Mouse (Mus musculus) heart, postnatal 10 days (tissue): ENCODE results near the gene Ttll8. TPM values are rescaled to one million over a fixed set of nuclear protein-coding genes. Genes with fewer than 3 reads are reported as not detected.

Source experiments
- DNase-seq, 2 experiments: peaks; one replicate each; pipeline ENCODE4 v3.0.0; 2021
- intact Hi-C: fragments of 180-260 bp; cut with DNase I; formaldehyde crosslinking; loops from one replicate; pipeline ENCODE4 v1.15.1; 2025
- total RNA-seq, 2 experiments: library from RNA; stranded (reverse); gene quantifications; 2 replicates each; pipeline ENCODE4 v1.2.3; 2021

Ttll8 gene
- total RNA-seq, 2 experiments from 2014 or later, result not detected

- intact Hi-C loops, result loop anchor here (1.0 kb wide), 1 partner anchor 24 kb away; no protein-coding TSS in a partner anchor
Observed at GRCm38 (mm10) chr15:88862881-88863694, 91.1 kb downstream of the Ttll8 start.

GRCm38 (mm10) chr15:88861772-88862622 is 92.2 kb downstream of the Ttll8 start, which contains the start of gene Pim3:
Gene Pim3, plus strand, starts transcription at chr15:88862186.
- peak; percentile 97 to 98 for DNase-seq
- intact Hi-C loops, result loop anchor here (1.0 kb wide), 2 partner anchors 10 to 23 kb away; no protein-coding TSS in a partner anchor

More at GRCm38 (mm10) chr15:88862881-88863694, 91.1 kb downstream of the Ttll8 start:
- peak; percentile 72 to 73 for DNase-seq

GRCm38 (mm10) chr15:88860781-88861180 is 93.4 kb downstream of the Ttll8 start:
- DNase-seq, result no peak
- intact Hi-C loops, result loop anchor here (1.0 kb wide), 1 partner anchor 8 kb away; no protein-coding TSS in a partner anchor

GRCm38 (mm10) chr15:88859206-88859970 is 94.8 kb downstream of the Ttll8 start:
- intact Hi-C loops, result no loop called here
- DNase-seq, result no peak

- intact Hi-C loops, result no loop called here
- no peak for DNase-seq
Observed at GRCm38 (mm10) chr15:88858707-88859106, 95.5 kb downstream of the Ttll8 start.

GRCm38 (mm10) chr15:88858141-88858541 is 96.1 kb downstream of the Ttll8 start:
- DNase-seq, result peak; percentile 59 to 65
- intact Hi-C loops, result no loop called here

- intact Hi-C loops, result no loop called here
Observed at GRCm38 (mm10) chr15:88857361-88857760, 96.9 kb downstream of the Ttll8 start.

GRCm38 (mm10) chr15:88856613-88857012 is 97.6 kb downstream of the Ttll8 start:
- DNase-seq, result no peak
- intact Hi-C loops, result no loop called here

More at GRCm38 (mm10) chr15:88857361-88857760, 96.9 kb downstream of the Ttll8 start:
- no peak for DNase-seq

GRCm38 (mm10) chr15:88855896-88856417 is 98.3 kb downstream of the Ttll8 start:
- intact Hi-C loops, result no loop called here
- no peak for DNase-seq

GRCm38 (mm10) chr15:88854969-88855830 is 99.0 kb downstream of the Ttll8 start:
- DNase-seq, result no peak
- intact Hi-C loops, result no loop called here

GRCm38 (mm10) chr15:88854119-88854968 is 99.9 kb downstream of the Ttll8 start:
- no peak for DNase-seq
- intact Hi-C loops, result no loop called here

- DNase-seq, result no peak
- intact Hi-C loops, result no loop called here
Observed at GRCm38 (mm10) chr15:88853106-88853505, 101.1 kb downstream of the Ttll8 start.

GRCm38 (mm10) chr15:88851507-88852149 is 102.6 kb downstream of the Ttll8 start:
- DNase-seq, result no peak
- intact Hi-C loops, result loop anchor here (1.0 kb wide), 1 partner anchor 10 kb away; no protein-coding TSS in a partner anchor

GRCm38 (mm10) chr15:88851076-88851475 is 103.1 kb downstream of the Ttll8 start:
- no peak for DNase-seq
- intact Hi-C loops, result no loop called here

- intact Hi-C loops, result loop anchor here (1.0 kb wide), 1 partner anchor 10 kb away; no protein-coding TSS in a partner anchor
- peak; percentile 92 to 93 for DNase-seq
Observed at GRCm38 (mm10) chr15:88850146-88850826, 103.9 kb downstream of the Ttll8 start.

- intact Hi-C loops, result loop anchor here (1.0 kb wide), 1 partner anchor 9 kb away; no protein-coding TSS in a partner anchor
- no peak for DNase-seq
Observed at GRCm38 (mm10) chr15:88849621-88850020, 104.6 kb downstream of the Ttll8 start.

- intact Hi-C loops, result no loop called here
- no peak for DNase-seq
Observed at GRCm38 (mm10) chr15:88848661-88849060, 105.6 kb downstream of the Ttll8 start.
